Mouse (Mus musculus): ENCODE data around the gene Nmb. TPM values are rescaled to one million over a fixed set of nuclear protein-coding genes. Genes with fewer than 3 reads are reported as not detected.
A peak's percentile ranks its signal among the peaks of the same experiment; 100 is the strongest.

Gene Nmb
- polyA plus RNA-seq, 1 experiment from 2014 or later: 8.0 TPM

DNA sequence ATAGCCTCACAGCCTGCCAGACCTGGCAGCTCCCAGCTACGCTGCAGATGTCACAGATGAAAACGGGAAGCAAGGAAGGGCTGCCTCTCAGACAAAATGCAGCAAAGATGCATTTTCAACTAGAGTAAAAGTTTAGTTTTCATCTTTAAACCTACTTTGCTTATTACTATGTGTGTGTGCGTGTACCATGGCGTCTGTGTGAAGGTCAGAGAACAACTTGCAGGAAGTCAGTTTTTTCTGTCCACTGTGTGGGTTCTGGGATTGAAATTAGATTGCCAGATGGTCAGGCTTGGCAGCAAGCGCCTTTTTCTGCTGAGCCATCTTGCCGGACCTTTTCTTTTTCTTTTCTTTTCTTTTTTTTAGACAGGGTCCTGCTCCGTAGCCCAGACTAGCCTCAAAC is 10.7 kb downstream of the Nmb start:
- no peaks in the 10 kb centered on the region for H3K9me3 ChIP-seq

DNA sequence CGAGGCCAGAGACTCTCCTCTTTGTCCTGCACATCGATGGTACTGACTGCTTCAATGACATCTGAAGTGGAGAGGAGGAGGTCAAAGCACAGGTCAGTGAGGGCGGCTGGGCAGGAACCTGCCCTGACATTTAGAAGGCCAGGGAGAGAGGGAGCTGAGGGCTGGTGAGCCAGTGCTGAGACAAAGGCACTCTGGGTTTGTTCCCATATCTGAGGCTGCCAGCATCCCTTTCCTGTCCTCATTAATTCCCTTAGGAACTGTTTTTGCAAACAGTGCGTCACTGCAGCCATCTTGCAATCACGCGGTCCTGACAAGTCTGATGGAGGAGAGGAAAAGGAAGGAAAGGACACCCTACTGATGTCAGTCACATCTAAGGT is 11.1 kb downstream of the Nmb start:
- Histone ChIP-seq H3K27ac (0 out of 2 replicates have a peak overlapping the region, but pooled peaks have one; percentile 48), H3K36me3 (peaks cover 84% of the 10 kb centered on the region)
- ATAC-seq (ENCODE audit: low FRiP score): no peak

More for the DNA sequence above, 10.7 kb downstream of the Nmb start:
- peaks cover 6% of the 10 kb centered on the region for H3K4me1 ChIP-seq (replicated peaks)
- H3K27me3 ChIP-seq: no peaks in the 10 kb centered on the region
- no peak overlapping the region for H3K4me3 ChIP-seq
- no peak for ATAC-seq (ENCODE audit: low FRiP score)
- peaks cover 86% of the 10 kb centered on the region for H3K36me3 ChIP-seq
- H3K27ac ChIP-seq: no peak overlapping the region
- 83% methylated on average over 7 of the region's 7 CpGs for WGBS
- H3K9ac ChIP-seq: peak overlapping the region; percentile 6; the same call in 1 of the 2 replicates
- H3K4me2 ChIP-seq: no peak overlapping the region

GRCm38 (mm10) chr7:80893086-80893752 is 11.7 kb downstream of the Nmb start:
- WGBS: 91% methylated on average over 15 of the region's 15 CpGs
- peaks cover 80% of the 10 kb centered on the region for H3K36me3 ChIP-seq
- 0 out of 2 replicates have a peak overlapping the region, but pooled peaks have one; percentile 48 for H3K27ac ChIP-seq

More for the DNA sequence above, 11.1 kb downstream of the Nmb start:
- Histone ChIP-seq H3K4me2 (no peak overlapping the region), H3K4me1 (replicated peaks) (peaks cover 11% of the 10 kb centered on the region), H3K9me3 (no peaks in the 10 kb centered on the region), H3K9ac (peak overlapping the region; percentile 6; the same call in 1 of the 2 replicates), H3K4me3 (no peak overlapping the region), H3K27me3 (no peaks in the 10 kb centered on the region)
- 82% methylated on average over 6 of the region's 6 CpGs for WGBS

DNA sequence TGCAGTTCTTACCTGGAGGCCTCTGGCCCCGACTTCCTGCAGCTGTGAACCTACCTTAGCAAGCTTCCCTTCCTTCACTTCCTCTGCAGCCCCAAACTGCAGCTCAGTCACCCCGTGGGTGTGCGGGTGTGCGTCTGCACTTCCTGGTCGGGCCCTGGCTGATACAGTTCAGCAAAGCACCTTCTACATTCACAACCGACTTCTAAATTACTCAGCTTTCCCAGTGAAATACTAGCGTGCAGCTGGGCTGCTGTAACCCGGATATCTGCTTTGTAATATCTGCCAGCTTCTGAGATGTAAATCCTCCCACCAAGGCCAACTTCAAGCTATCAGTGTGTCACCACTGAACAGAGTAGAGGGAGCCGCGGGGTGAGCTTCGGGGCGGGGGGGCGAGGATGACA is 15.0 kb downstream of the Nmb start:
- Histone ChIP-seq H3K4me2 (no peak overlapping the region), H3K9me3 (no peaks in the 10 kb centered on the region), H3K9ac (peak overlapping the region; percentile 51), H3K27me3 (no peaks in the 10 kb centered on the region), H3K36me3 (peaks cover 49% of the 10 kb centered on the region), H3K27ac (peak overlapping the region; percentile 84), H3K4me1 (replicated peaks) (peaks cover 13% of the 10 kb centered on the region), H3K4me3 (no peak overlapping the region)
- WGBS: 84% methylated on average over 13 of the region's 13 CpGs
- no peak for ATAC-seq (ENCODE audit: low FRiP score)

More at GRCm38 (mm10) chr7:80893086-80893752, 11.7 kb downstream of the Nmb start:
- Histone ChIP-seq H3K4me1 (replicated peaks) (peaks cover 13% of the 10 kb centered on the region), H3K9ac (peak overlapping the region; percentile 6; the same call in 1 of the 2 replicates), H3K4me2 (no peak overlapping the region), H3K27me3 (no peaks in the 10 kb centered on the region), H3K9me3 (no peaks in the 10 kb centered on the region), H3K4me3 (no peak overlapping the region)
- no peak for ATAC-seq (ENCODE audit: low FRiP score)

DNA sequence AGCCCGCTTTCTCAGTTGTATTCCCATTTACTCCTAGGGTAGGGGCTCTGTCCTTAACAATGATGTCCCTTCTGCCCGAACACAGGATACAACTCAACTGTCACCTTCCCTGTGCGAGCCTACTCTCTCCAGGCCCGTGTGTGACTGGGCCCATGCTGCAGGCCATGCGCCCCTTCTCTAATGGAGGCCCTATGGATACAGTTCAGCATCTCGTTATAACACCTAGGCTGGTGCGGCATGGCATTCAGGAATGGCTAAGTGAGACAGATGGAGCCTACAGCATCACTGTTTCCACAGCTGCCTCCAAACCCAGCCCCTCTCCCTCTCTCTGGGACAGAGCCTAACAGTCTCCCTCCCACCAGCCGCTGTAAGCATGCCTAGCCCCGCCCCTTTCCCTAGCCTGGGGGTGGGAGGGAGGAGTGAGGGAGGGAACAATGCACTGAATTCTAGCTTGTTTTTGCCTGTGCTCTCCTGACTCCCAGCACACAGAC is 15.8 kb downstream of the Nmb start:
- no peaks in the 10 kb centered on the region for H3K9me3 ChIP-seq
- peak; percentile 67 for ATAC-seq (ENCODE audit: low FRiP score)
- H3K27me3 ChIP-seq: no peaks in the 10 kb centered on the region
- peak overlapping the region; percentile 51 for H3K9ac ChIP-seq
- H3K36me3 ChIP-seq: peaks cover 42% of the 10 kb centered on the region
- H3K4me2 ChIP-seq: no peak overlapping the region
- peaks cover 13% of the 10 kb centered on the region for H3K4me1 ChIP-seq (replicated peaks)
- WGBS: 40% methylated on average over 9 of the region's 9 CpGs
- H3K4me3 ChIP-seq: no peak overlapping the region
- H3K27ac ChIP-seq: peak overlapping the region; percentile 84

- Histone ChIP-seq H3K4me1 (replicated peaks) (peaks cover 13% of the 10 kb centered on the region), H3K4me3 (no peak overlapping the region), H3K36me3 (peaks cover 37% of the 10 kb centered on the region), H3K9me3 (no peaks in the 10 kb centered on the region), H3K27me3 (no peaks in the 10 kb centered on the region), H3K9ac (peak overlapping the region; percentile 51), H3K27ac (peak overlapping the region; percentile 84), H3K4me2 (no peak overlapping the region)
- ATAC-seq (ENCODE audit: low FRiP score): no peak; the same call in 1 of the 2 replicates
- WGBS: 71% methylated on average over 7 of the region's 7 CpGs
These were observed 16.3 kb downstream of the Nmb start for GRCm38 (mm10) chr7:80888595-80888994.

- no peaks in the 10 kb centered on the region for H3K9me3 ChIP-seq
- no peak overlapping the region for H3K9ac ChIP-seq
- ATAC-seq (ENCODE audit: low FRiP score): no peak
- H3K4me1 ChIP-seq (replicated peaks): peaks cover 17% of the 10 kb centered on the region
- no peak overlapping the region for H3K4me2 ChIP-seq
- H3K4me3 ChIP-seq: no peak overlapping the region
- peaks cover 8% of the 10 kb centered on the region for H3K36me3 ChIP-seq
- H3K27me3 ChIP-seq: no peaks in the 10 kb centered on the region
- no peak overlapping the region for H3K27ac ChIP-seq
- 21% methylated on average over 1 of the region's 1 CpGs for WGBS
These were observed 19.2 kb downstream of the Nmb start for GRCm38 (mm10) chr7:80885666-80886065.

DNA sequence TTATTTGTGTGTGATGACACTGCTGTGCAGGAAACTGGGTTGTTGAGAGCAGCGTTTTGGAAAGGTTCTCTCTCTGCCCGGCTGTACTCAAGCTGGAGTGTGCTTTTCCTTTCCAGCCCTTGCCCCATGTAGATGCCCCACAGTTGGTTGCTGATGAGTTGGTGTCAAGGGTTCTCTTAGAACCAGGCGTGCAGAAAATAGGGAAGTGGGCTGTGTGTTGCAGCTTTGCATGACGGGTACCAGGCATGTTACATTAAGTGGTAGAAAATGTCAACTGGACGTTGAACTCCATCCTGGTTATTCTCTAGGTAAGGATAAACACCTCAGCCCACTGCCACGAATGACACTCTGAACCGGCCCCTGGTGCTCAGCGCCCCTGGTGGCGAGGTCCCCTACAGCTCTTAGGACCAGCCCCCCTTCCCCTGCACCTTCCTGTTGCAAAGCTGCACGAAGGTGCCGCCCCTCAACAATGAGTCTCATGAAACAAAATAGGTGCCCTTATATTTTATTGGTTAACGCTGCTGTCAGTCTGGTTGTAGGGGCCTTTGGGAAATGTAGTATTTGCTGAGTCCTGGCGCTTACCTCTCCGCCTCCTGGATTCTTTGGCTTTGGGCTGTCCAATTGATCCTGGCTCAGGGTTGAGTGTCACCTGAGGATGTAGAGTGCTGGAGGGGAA is 21.9 kb downstream of the Nmb start:
- WGBS: 26% methylated on average over 14 of the region's 14 CpGs
- 0 out of 2 replicates have a peak overlapping the region, but pooled peaks have one; percentile 8 for H3K9ac ChIP-seq
- no peaks in the 10 kb centered on the region for H3K9me3 ChIP-seq
- H3K4me2 ChIP-seq: peak overlapping the region; percentile 43
- H3K4me1 ChIP-seq (replicated peaks): peaks cover 4% of the 10 kb centered on the region
- no peak overlapping the region for H3K27ac ChIP-seq
- no peaks in the 10 kb centered on the region for H3K27me3 ChIP-seq
- peaks cover 5% of the 10 kb centered on the region for H3K36me3 ChIP-seq
- peak overlapping the region; percentile 16; the same call in 1 of the 2 replicates for H3K4me3 ChIP-seq
- peak; percentile 75 for ATAC-seq (ENCODE audit: low FRiP score)

DNA sequence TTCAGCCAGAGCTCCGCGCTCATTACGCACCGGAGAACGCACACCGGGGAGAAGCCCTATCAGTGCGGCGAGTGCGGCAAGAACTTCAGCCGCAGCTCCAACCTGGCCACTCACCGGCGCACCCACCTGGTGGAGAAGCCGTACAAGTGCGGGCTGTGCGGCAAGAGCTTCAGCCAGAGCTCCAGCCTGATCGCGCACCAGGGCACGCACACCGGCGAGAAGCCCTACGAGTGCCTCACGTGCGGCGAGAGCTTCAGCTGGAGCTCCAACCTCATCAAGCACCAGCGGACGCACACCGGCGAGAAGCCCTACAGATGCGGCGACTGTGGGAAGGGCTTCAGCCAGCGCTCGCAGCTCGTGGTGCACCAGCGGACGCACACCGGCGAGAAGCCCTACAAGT is 29.1 kb downstream of the Nmb start:
- WGBS: 26% methylated on average over 37 of the region's 37 CpGs
- 0 out of 2 replicates have a peak, but pooled peaks have one; percentile 28 for ATAC-seq (ENCODE audit: low FRiP score)

DNA sequence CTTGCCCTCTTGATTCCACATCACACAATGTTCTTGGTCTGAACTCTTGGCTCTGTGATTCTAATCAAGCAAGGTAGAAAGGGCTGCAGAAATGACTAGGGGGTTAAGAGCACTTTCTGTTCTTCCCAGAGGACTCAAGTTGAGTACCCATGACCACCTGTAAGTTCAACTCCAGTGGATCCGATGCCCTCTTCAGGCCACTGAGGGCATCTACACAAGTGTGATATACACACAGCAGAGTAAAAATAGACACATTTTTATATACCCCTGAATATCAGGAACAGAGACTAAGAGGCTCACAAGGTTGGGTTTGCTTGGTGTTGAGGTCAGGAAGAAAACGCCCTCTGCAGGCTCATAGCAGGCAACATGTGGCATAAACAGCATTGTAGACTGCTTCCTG is 31.2 kb downstream of the Nmb start:
- 98% methylated on average over 2 of the region's 2 CpGs for WGBS
- H3K4me1 ChIP-seq (replicated peaks): peaks cover 7% of the 10 kb centered on the region
- H3K4me2 ChIP-seq: no peak overlapping the region
- peaks cover 93% of the 10 kb centered on the region for H3K36me3 ChIP-seq
- no peaks in the 10 kb centered on the region for H3K9me3 ChIP-seq
- no peak overlapping the region for H3K9ac ChIP-seq
- H3K27me3 ChIP-seq: peaks cover 16% of the 10 kb centered on the region
- ATAC-seq (ENCODE audit: low FRiP score): no peak
- H3K27ac ChIP-seq: no peak overlapping the region
- no peak overlapping the region for H3K4me3 ChIP-seq

More for the DNA sequence above, 29.1 kb downstream of the Nmb start:
- H3K27ac ChIP-seq: no peak overlapping the region
- peaks cover 73% of the 10 kb centered on the region for H3K36me3 ChIP-seq
- peaks cover 7% of the 10 kb centered on the region for H3K4me1 ChIP-seq (replicated peaks)
- no peak overlapping the region for H3K4me2 ChIP-seq
- no peak overlapping the region for H3K9ac ChIP-seq
- no peaks in the 10 kb centered on the region for H3K9me3 ChIP-seq
- H3K27me3 ChIP-seq: peaks cover 16% of the 10 kb centered on the region
- no peak overlapping the region for H3K4me3 ChIP-seq

DNA sequence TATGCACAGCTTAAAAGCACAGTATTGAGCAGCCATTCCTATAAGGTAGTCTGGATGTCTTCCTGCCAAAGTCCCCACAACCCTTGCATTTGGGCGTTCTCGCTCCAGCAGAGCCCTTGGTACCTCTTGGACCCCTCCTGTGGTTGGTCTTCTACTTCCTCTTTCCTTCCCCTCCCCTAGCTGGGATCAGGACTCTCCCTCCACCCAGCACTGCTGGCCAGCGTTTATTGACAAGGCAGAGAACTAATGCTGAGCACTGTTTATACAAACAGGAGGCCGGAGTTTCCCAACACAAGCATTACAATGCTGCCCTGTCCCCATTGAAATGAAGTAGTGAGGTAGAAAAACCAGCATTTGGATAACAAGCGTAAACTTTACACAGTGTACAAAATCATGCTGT is 31.8 kb downstream of the Nmb start:
- 81% methylated on average over 5 of the region's 5 CpGs for WGBS
- Histone ChIP-seq H3K4me2 (no peak overlapping the region), H3K4me3 (no peak overlapping the region)

GRCm38 (mm10) chr7:80868686-80869085 is 36.2 kb downstream of the Nmb start:
- H3K4me2 ChIP-seq: no peak overlapping the region
- H3K4me3 ChIP-seq: no peak overlapping the region
- peaks cover 6% of the 10 kb centered on the region for H3K27me3 ChIP-seq
- ATAC-seq (ENCODE audit: low FRiP score): no peak
- 96% methylated on average over 2 of the region's 2 CpGs for WGBS
- H3K9me3 ChIP-seq: no peaks in the 10 kb centered on the region
- H3K4me1 ChIP-seq (replicated peaks): peaks cover 33% of the 10 kb centered on the region
- H3K36me3 ChIP-seq: peaks cover 89% of the 10 kb centered on the region
- H3K27ac ChIP-seq: no peak overlapping the region
- H3K9ac ChIP-seq: no peak overlapping the region

More for the DNA sequence above, 31.8 kb downstream of the Nmb start:
- Histone ChIP-seq H3K9ac (no peak overlapping the region), H3K4me1 (replicated peaks) (peaks cover 7% of the 10 kb centered on the region), H3K36me3 (peaks cover 95% of the 10 kb centered on the region), H3K27me3 (peaks cover 16% of the 10 kb centered on the region), H3K9me3 (no peaks in the 10 kb centered on the region), H3K27ac (no peak overlapping the region)
- ATAC-seq (ENCODE audit: low FRiP score): no peak

Measured in hindbrain, embryonic 13.5 days (tissue).